In genomic region chr8:104106276-104106946, GRCm38 (mm10) we compare ENCODE assay signal across 22 mouse cellular contexts. TPM values are rescaled to one million over a fixed set of nuclear protein-coding genes. Genes with fewer than 3 reads are reported as not detected.
DNase-seq lines count a peak whose midpoint lies in the region; ATAC-seq and TF ChIP-seq lines count a peak whose summit lies in the region.
"Had no signal": no experiment of that assay in that cellular context is flagged by ENCODE, and none has a peak within 500 bp of the region (broad histone marks: within the 10 kb centered on the region; RNA-seq: fewer than 3 reads in every experiment).

No protein-coding gene starts in this region.

- no peak overlapping the region for H3K9ac ChIP-seq in hindbrain, embryonic 16.5 days (ENCODE audit: low read depth, low read length)
- H3K9ac ChIP-seq in hindbrain, embryonic 13.5 days, result no peak overlapping the region
- no peak overlapping the region for H3K9ac ChIP-seq in lung, postnatal 0 days (replicated peaks; ENCODE audit: low read depth)
- H3K9ac ChIP-seq: forebrain, postnatal 0 days; limb, embryonic 12.5 days; liver, embryonic 12.5 days; lung, embryonic 14.5 days had no signal

- H3K27me3 ChIP-seq in hindbrain, embryonic 16.5 days (replicated peaks; ENCODE audit: control insufficient read depth, insufficient read depth, low read length), result no peaks in the 10 kb centered on the region
- no peaks in the 10 kb centered on the region for H3K27me3 ChIP-seq in hindbrain, embryonic 13.5 days
- H3K27me3 ChIP-seq in lung, postnatal 0 days (replicated peaks; ENCODE audit: insufficient read depth, low read length), result no peaks in the 10 kb centered on the region
- H3K27me3 ChIP-seq: limb, embryonic 12.5 days; liver, embryonic 12.5 days had no signal

- WGBS in hindbrain, embryonic 16.5 days, result 58% methylated on average over 7 of the region's 7 CpGs
- 66% methylated on average over 7 of the region's 7 CpGs for whole genome bisulfite sequencing in hindbrain, embryonic 13.5 days
- 61% methylated on average over 7 of the region's 7 CpGs for WGBS in lung, postnatal 0 days
- WGBS in lung, adult 2 months, result 50% methylated on average over 7 of the region's 7 CpGs

- H3K27ac ChIP-seq in gastrocnemius, adult 2 months, result peak overlapping the region; percentile 24; the same call in 1 of the 2 replicates
- H3K27ac ChIP-seq in hindbrain, embryonic 16.5 days (ENCODE audit: low read depth, low read length), result no peak overlapping the region; the same call in 1 of the 2 replicates
- H3K27ac ChIP-seq in hindbrain, embryonic 13.5 days, result no peak overlapping the region
- H3K27ac ChIP-seq in lung, postnatal 0 days (ENCODE audit: low read length), result no peak overlapping the region
- peak overlapping the region; percentile 34 for H3K27ac ChIP-seq in brown adipose tissue, adult 24 weeks (replicated peaks; ENCODE audit: low read depth, low read length)
- H3K27ac ChIP-seq: limb, embryonic 12.5 days; liver, embryonic 12.5 days had no signal

- no peak for DNase-seq in gastrocnemius, adult 2 months
- no peak for DNase-seq in gastrocnemius, postnatal 4 days (ENCODE audit: low spot score in 2 of 2)
- DNase-seq in lung, postnatal 0 days (ENCODE audit: low spot score), result no peak
- DNase-seq in lung, adult 2 months, result no peak
- DNase-seq: adrenal gland, postnatal 36 days; B cell, adult 2 months; cerebellum, adult 9-11 months; embryo, embryonic 11 days; forebrain, postnatal 0 days; kidney, adult 8-10 months; kidney, postnatal 25 days; midbrain, embryonic 14.5 days; right cerebral cortex, postnatal 14 days; spleen, adult 18-20 months had no signal

- no peak for TF ChIP-seq EP300 in lung, postnatal 0 days (IDR thresholded peaks at IDR 0.05)

- intact Hi-C loops in gastrocnemius, adult 2 months (cut with DNase I), result no loop called here

- no peak for TF ChIP-seq POLR2A in lung, adult 2 months (IDR thresholded peaks at IDR 0.05; ENCODE audit: borderline replicate concordance, extremely low read depth, low read depth, low read length)

- peak overlapping the region; percentile 72 for H3K4me3 ChIP-seq in gastrocnemius, adult 2 months
- no peak overlapping the region for H3K4me3 ChIP-seq in hindbrain, embryonic 16.5 days (ENCODE audit: low read length)
- H3K4me3 ChIP-seq in hindbrain, embryonic 13.5 days, result no peak overlapping the region
- no peak overlapping the region for H3K4me3 ChIP-seq in lung, postnatal 0 days (ENCODE audit: low read depth, low read length)
- no peak overlapping the region for H3K4me3 ChIP-seq in lung, adult 2 months (replicated peaks; ENCODE audit: extremely low read depth, low read depth, low read length)
- peak overlapping the region; percentile 45 for H3K4me3 ChIP-seq in brown adipose tissue, adult 24 weeks (ENCODE audit: insufficient read depth, low read depth, low read length)
- H3K4me3 ChIP-seq: hindbrain, embryonic 10.5 days; limb, embryonic 12.5 days; liver, embryonic 12.5 days; myocyte had no signal

- peak; percentile 50 for ATAC-seq in hindbrain, embryonic 16.5 days
- ATAC-seq in hindbrain, embryonic 13.5 days (ENCODE audit: low FRiP score), result no peak
- no peak for ATAC-seq in lung, postnatal 0 days
- ATAC-seq: forebrain, postnatal 0 days; liver, embryonic 12.5 days had no signal

- H3K9me3 ChIP-seq in hindbrain, embryonic 16.5 days (ENCODE audit: control insufficient read depth, low read length), result no peaks in the 10 kb centered on the region
- no peaks in the 10 kb centered on the region for H3K9me3 ChIP-seq in hindbrain, embryonic 13.5 days
- H3K9me3 ChIP-seq in lung, postnatal 0 days (ENCODE audit: low read length), result no peaks in the 10 kb centered on the region
- H3K9me3 ChIP-seq: hindbrain, embryonic 10.5 days; limb, embryonic 12.5 days; liver, embryonic 12.5 days had no signal

- no peaks in the 10 kb centered on the region for H3K36me3 ChIP-seq in hindbrain, embryonic 16.5 days (ENCODE audit: control insufficient read depth, insufficient read depth, low read length)
- H3K36me3 ChIP-seq in hindbrain, embryonic 13.5 days, result no peaks in the 10 kb centered on the region
- no peaks in the 10 kb centered on the region for H3K36me3 ChIP-seq in lung, postnatal 0 days (ENCODE audit: insufficient read depth, low read length)
- H3K36me3 ChIP-seq: hindbrain, embryonic 10.5 days; limb, embryonic 12.5 days; liver, embryonic 12.5 days had no signal

- no peaks in the 10 kb centered on the region for H3K4me1 ChIP-seq in hindbrain, embryonic 16.5 days (ENCODE audit: control insufficient read depth, insufficient read depth, low read depth, low read length)
- H3K4me1 ChIP-seq in hindbrain, embryonic 13.5 days (replicated peaks), result no peaks in the 10 kb centered on the region
- H3K4me1 ChIP-seq in lung, postnatal 0 days (ENCODE audit: insufficient read depth, low read depth, low read length), result no peaks in the 10 kb centered on the region; the same call in 1 of the 2 replicates
- peaks cover 14% of the 10 kb centered on the region for H3K4me1 ChIP-seq in lung, adult 2 months (ENCODE audit: control insufficient read depth, insufficient read depth, low read length)
- H3K4me1 ChIP-seq in brown adipose tissue, adult 24 weeks (ENCODE audit: control insufficient read depth, insufficient read depth, insufficient read length, low read length), result peaks cover 5% of the 10 kb centered on the region
- H3K4me1 ChIP-seq: limb, embryonic 12.5 days had no signal

- no peak for TF ChIP-seq CTCF in gastrocnemius, adult 2 months (IDR thresholded peaks at IDR 0.05)
- no peak for TF ChIP-seq CTCF in lung, postnatal 0 days (IDR thresholded peaks at IDR 0.05)
- no peak for TF ChIP-seq CTCF in lung, adult 2 months (IDR thresholded peaks at IDR 0.05; ENCODE audit: insufficient read depth, low read length)

- H3K4me2 ChIP-seq in hindbrain, embryonic 16.5 days (ENCODE audit: low read length), result no peak overlapping the region
- H3K4me2 ChIP-seq in hindbrain, embryonic 13.5 days, result no peak overlapping the region
- H3K4me2 ChIP-seq in lung, postnatal 0 days (replicated peaks; ENCODE audit: low read depth, low read length), result peak overlapping the region; percentile 48
- H3K4me2 ChIP-seq: limb, embryonic 12.5 days; liver, embryonic 12.5 days had no signal

RNA-seq across cellular contexts. Expression of gene Cdh5, which starts 5.0 kb away (rescaled TPM):
- total RNA-seq in gastrocnemius, adult 2 months (2021), result 10 to 100 TPM; 36.4 to 46.9 TPM
- 100 to 1,000 TPM; 163 to 174 TPM for total RNA-seq in gastrocnemius, postnatal 4 days (2021)
- polyA plus RNA-seq in hindbrain, embryonic 16.5 days (2015; fragmentation: Nextera tagmentation; extraction: Ambion mirVana), result 11.2 and 15.0 TPM in 2 replicates
- polyA plus RNA-seq in hindbrain, embryonic 13.5 days (2015; fragmentation: Nextera tagmentation; extraction: Ambion mirVana), result 14.6 and 16.5 TPM in 2 replicates
- polyA plus RNA-seq in lung, postnatal 0 days (2015; fragmentation: Nextera tagmentation; extraction: Ambion mirVana), result 99.0 and 100 TPM in 2 replicates
- 515 and 566 TPM in 2 replicates for polyA plus RNA-seq in lung, adult 2 months (2012; rRNA removed)
- polyA plus RNA-seq in brown adipose tissue, adult 24 weeks (2012; ENCODE audit: insufficient read depth, insufficient read length, missing spikeins), result 53.4 and 61.0 TPM in 2 replicates

Comparison
In these comparisons a context has a peak if more than half of its experiments do, and no peak if none do; other contexts are left out.
1. H3K27ac ChIP-seq: peak in gastrocnemius, adult 2 months (single experiment) and brown adipose tissue, adult 24 weeks (single experiment); none in hindbrain, embryonic 16.5 days (single experiment), hindbrain, embryonic 13.5 days (single experiment) and lung, postnatal 0 days (single experiment).
2. H3K4me3 ChIP-seq: peak in gastrocnemius, adult 2 months (single experiment) and brown adipose tissue, adult 24 weeks (single experiment); none in hindbrain, embryonic 16.5 days (single experiment), hindbrain, embryonic 13.5 days (single experiment), lung, postnatal 0 days (single experiment) and lung, adult 2 months (single experiment).